Mouse (Mus musculus) hindbrain, postnatal 0 days (tissue): ENCODE data around the gene Apol10b. TPM values are rescaled to one million over a fixed set of nuclear protein-coding genes. Genes with fewer than 3 reads are reported as not detected.
"Not testable (repeated sequence)": the region's sequence is repeated elsewhere in the genome, so short reads cannot be mapped to it uniquely, and the experiment has no call there.

Experiments used
- ATAC-seq: fragments of 200-750 bp; cut with Nextera tagmentation; 2 replicates; pipeline ENCODE4 v1.8.0; 2017; ENCODE audit warnings: mild to moderate bottlenecking, moderate TSS enrichment, moderate library complexity
- DNase-seq: peaks from one replicate; pipeline ENCODE4 v3.0.0-alpha.2; 2015; ENCODE audit warnings: low spot score
- H3K27ac ChIP-seq: fragments of 300-500 bp; sonication (generic); 2 replicates; pipeline ENCODE4 v1.5.1; 2014; ENCODE audit warnings: mild to moderate bottlenecking
- H3K27me3 ChIP-seq: fragments of 300-500 bp; sonication (generic); 2 replicates; pipeline ENCODE4 v1.6.1; 2014; ENCODE audit warnings: low read length, mixed read lengths; ENCODE audit not compliant: insufficient read depth
- H3K36me3 ChIP-seq: fragments of 300-500 bp; sonication (generic); 2 replicates; pipeline ENCODE4 v1.6.1; 2014; ENCODE audit warnings: low read length, mixed read lengths; ENCODE audit not compliant: insufficient read depth
- H3K4me1 ChIP-seq: fragments of 300-500 bp; sonication (generic); 2 replicates; pipeline ENCODE4 v1.6.1; 2014; ENCODE audit warnings: antibody characterized with exemption, low read length, mixed read lengths; ENCODE audit not compliant: insufficient read depth
- H3K4me2 ChIP-seq: fragments of 300-500 bp; sonication (generic); 2 replicates; pipeline ENCODE4 v1.6.1; 2014; ENCODE audit warnings: low read depth, mild to moderate bottlenecking, low read length, moderate library complexity, mixed read lengths
- H3K4me3 ChIP-seq: fragments of 300-500 bp; sonication (generic); 2 replicates; pipeline ENCODE4 v1.5.1; 2014; ENCODE audit warnings: low read length
- H3K9ac ChIP-seq: fragments of 300-500 bp; sonication (generic); replicated peaks from 2 replicates; pipeline ENCODE4 v1.6.1; 2014; ENCODE audit warnings: mild to moderate bottlenecking, low read length, moderate library complexity, mixed read lengths
- H3K9me3 ChIP-seq: fragments of 300-500 bp; sonication (generic); 2 replicates; pipeline ENCODE4 v1.6.1; 2016; ENCODE audit warnings: low read length, mixed read lengths
- CTCF ChIP-seq: IDR thresholded peaks from 2 replicates; pipeline ENCODE4 v1.5.1; 2016; ENCODE audit warnings: antibody characterized with exemption, control low read depth, low read depth
- WGBS: fragments of 180-500 bp; shearing (Covaris S2); extraction: QIAGEN DNeasy Blood & Tissue Kit; methylation state at CpG from one replicate; pipeline ENCODE4 v1.1.7; 2014; 5-methylcytosine and 5-hydroxymethylcytosine counted together
- polyA plus RNA-seq: library from polyadenylated mRNA; unstranded; fragments of >200 nt; fragmentation: Nextera tagmentation; extraction: Ambion mirVana; gene quantifications from 2 replicates; pipeline ENCODE4 v1.2.1, GENCODE M21; 2015
- total RNA-seq: library from RNA; depleted of rRNA; stranded (reverse); fragments of >200 nt; gene quantifications from 2 replicates; pipeline ENCODE4 v1.2.3, GENCODE M21; 2014; rRNA removed

Apol10b gene
- total and polyA plus RNA-seq, 2 experiments from 2014 or later = 0.08 TPM; not detected in 1

GRCm38 (mm10) chr15:77579311-77579710 is 16.6 kb downstream of the Apol10b start:
- no peak for ATAC-seq
- H3K27ac ChIP-seq = no peak overlapping the region
- H3K27me3 ChIP-seq = no peaks in the 10 kb centered on the region
- no peaks in the 10 kb centered on the region for H3K36me3 ChIP-seq
- no peak for TF ChIP-seq CTCF
- no peak for DNase-seq
- no peak overlapping the region for H3K4me3 ChIP-seq
- 94% methylated on average over 4 of the region's 4 CpGs for WGBS
- no peak overlapping the region for H3K4me2 ChIP-seq
- no peaks in the 10 kb centered on the region for H3K4me1 ChIP-seq
- no peaks in the 10 kb centered on the region for H3K9me3 ChIP-seq
- H3K9ac ChIP-seq = no peak overlapping the region

- Histone ChIP-seq H3K36me3 (no peaks in the 10 kb centered on the region), H3K4me2 (no peak overlapping the region), H3K27ac (no peak overlapping the region), H3K4me1 (no peaks in the 10 kb centered on the region), H3K9me3 (no peaks in the 10 kb centered on the region), H3K9ac (no peak overlapping the region), H3K27me3 (no peaks in the 10 kb centered on the region), H3K4me3 (no peak overlapping the region)
- DNase-seq = no peak
- TF ChIP-seq CTCF = no peak
- WGBS = 96% methylated on average over 2 of the region's 2 CpGs
- ATAC-seq = no peak
Measured at GRCm38 (mm10) chr15:77578801-77579200, 17.1 kb downstream of the Apol10b start.

- no peaks in the 10 kb centered on the region for H3K27me3 ChIP-seq
- peak; percentile 48; the same call in 1 of the 2 replicates for TF ChIP-seq CTCF
- H3K4me2 ChIP-seq = no peak overlapping the region
- H3K4me3 ChIP-seq = no peak overlapping the region
- H3K36me3 ChIP-seq = no peaks in the 10 kb centered on the region
- H3K27ac ChIP-seq = no peak overlapping the region
- H3K9me3 ChIP-seq = no peaks in the 10 kb centered on the region
- no peak for DNase-seq
- no peak overlapping the region for H3K9ac ChIP-seq
- H3K4me1 ChIP-seq = no peaks in the 10 kb centered on the region
- no peak for ATAC-seq
Measured at GRCm38 (mm10) chr15:77563219-77563618, 32.7 kb downstream of the Apol10b start.

GRCm38 (mm10) chr15:77561792-77562191 is 34.1 kb downstream of the Apol10b start, which contains the start of gene 1700025B11Rik:
1700025B11Rik (minus strand) TSS chr15:77561892.
- Histone ChIP-seq H3K9me3 (no peaks in the 10 kb centered on the region), H3K4me2 (no peak within 1 kb of the TSS), H3K4me1 (no peaks in the 10 kb centered on the region), H3K36me3 (no peaks in the 10 kb centered on the region), H3K4me3 (no peak within 1 kb of the TSS), H3K9ac (no peak within 1 kb of the TSS), H3K27me3 (no peaks in the 10 kb centered on the region), H3K27ac (no peak within 1 kb of the TSS)
- no peak for DNase-seq
- no peak for ATAC-seq
- TF ChIP-seq CTCF = no peak

- not testable (repeated sequence) for H3K27ac ChIP-seq, H3K9ac ChIP-seq, H3K36me3 ChIP-seq, H3K9me3 ChIP-seq, ATAC-seq, H3K4me1 ChIP-seq, H3K4me3 ChIP-seq, H3K27me3 ChIP-seq, H3K4me2 ChIP-seq, DNase-seq
- 35% methylated on average over 1 of the region's 1 CpGs for WGBS
Measured at GRCm38 (mm10) chr15:77539221-77539620, 56.7 kb downstream of the Apol10b start.

Other genes with a start within 250 kb of the Apol10b start
- gene Apol7a, start 197.0 kb downstream of the Apol10b start, total RNA-seq = not detected in 2 replicates
- not detected in 2 replicates for gene Apol7a, start 197.0 kb downstream of the Apol10b start, polyA plus RNA-seq
- gene Apol9a, start 185.0 kb downstream of the Apol10b start, total RNA-seq = 0.43 and 7.8 TPM in 2 replicates
- 1.0 and 1.2 TPM in 2 replicates for gene Apol9a, start 185.0 kb downstream of the Apol10b start, polyA plus RNA-seq
- gene Apol7b, start 148.6 kb downstream of the Apol10b start, total RNA-seq = not detected in 2 replicates
- gene Apol7b, start 148.6 kb downstream of the Apol10b start, polyA plus RNA-seq = not detected in 2 replicates
- 0.10 TPM in 1 of 2 replicates, not detected in the other for gene Apol10a, start 119.1 kb downstream of the Apol10b start, total RNA-seq
- not detected in 2 replicates for gene Apol10a, start 119.1 kb downstream of the Apol10b start, polyA plus RNA-seq
- gene Apol11a, start 87.9 kb downstream of the Apol10b start, total RNA-seq = not detected in 2 replicates
- gene Apol11a, start 87.9 kb downstream of the Apol10b start, polyA plus RNA-seq = not detected in 2 replicates
- not detected in 2 replicates for gene Apol7c, start 62.8 kb downstream of the Apol10b start, total RNA-seq
- gene Apol7c, start 62.8 kb downstream of the Apol10b start, polyA plus RNA-seq = not detected in 2 replicates
- not detected in 2 replicates for gene 1700025B11Rik, start 34.2 kb downstream of the Apol10b start, total RNA-seq
- gene 1700025B11Rik, start 34.2 kb downstream of the Apol10b start, polyA plus RNA-seq = not detected in 2 replicates
- gene Gm36245, start 3.1 kb upstream of the Apol10b start, total RNA-seq = not detected in 2 replicates
- not detected in 2 replicates for gene Gm36245, start 3.1 kb upstream of the Apol10b start, polyA plus RNA-seq
- gene Apol11b, start 47.2 kb upstream of the Apol10b start, total RNA-seq = not detected in 2 replicates
- gene Apol11b, start 47.2 kb upstream of the Apol10b start, polyA plus RNA-seq = not detected in 2 replicates
- gene Apol7e, start 102.7 kb upstream of the Apol10b start, total RNA-seq = 0.07 TPM in 1 of 2 replicates, not detected in the other
- gene Apol7e, start 102.7 kb upstream of the Apol10b start, polyA plus RNA-seq = not detected in 2 replicates
- gene Apol9b, start 132.9 kb upstream of the Apol10b start, total RNA-seq = 0.37 TPM in 1 of 2 replicates, not detected in the other
- 0.41 and 1.2 TPM in 2 replicates for gene Apol9b, start 132.9 kb upstream of the Apol10b start, polyA plus RNA-seq
- gene Apol8, start 160.9 kb upstream of the Apol10b start, total RNA-seq = 0.50 and 0.84 TPM in 2 replicates
- gene Apol8, start 160.9 kb upstream of the Apol10b start, polyA plus RNA-seq = 0.35 and 0.50 TPM in 2 replicates
- gene Myh9, start 246.1 kb upstream of the Apol10b start, total RNA-seq = 29.4 and 33.6 TPM in 2 replicates
- 8.4 and 9.1 TPM in 2 replicates for gene Myh9, start 246.1 kb upstream of the Apol10b start, polyA plus RNA-seq